Mouse (Mus musculus) testis, adult 2 months (tissue): Measurements from ENCODE around the gene Pik3r1.

ENCODE experiments used
- CTCF ChIP-seq: fragments of 200-500 bp; IDR thresholded peaks from 2 replicates; pipeline ENCODE4 v1.5.1; 2012; ENCODE audit warnings: low read depth, mild to moderate bottlenecking, inconsistent platforms, low read length, moderate library complexity; ENCODE audit not compliant: control insufficient read depth, insufficient read depth, insufficient replicate concordance
- POLR2A ChIP-seq: fragments of 200-500 bp; IDR thresholded peaks from 2 replicates; pipeline ENCODE4 v1.6.1; 2012; ENCODE audit warnings: low read depth, mild to moderate bottlenecking, inconsistent platforms, low read length, moderate library complexity; ENCODE audit not compliant: control insufficient read depth

GRCm38 (mm10) chr13:101730351-101730750 lies 37.7 kb downstream of the Pik3r1 start:
- TF ChIP-seq POLR2A, result no peak
- TF ChIP-seq CTCF, result no peak
